Comparison of ENCODE assay signal across 9 mouse cellular contexts in genomic region chr9:26760081-26760480, GRCm38 (mm10). TPM values are rescaled to one million over a fixed set of nuclear protein-coding genes. Genes with fewer than 3 reads are reported as not detected.
DNase-seq lines count a peak whose midpoint lies in the region; ATAC-seq and TF ChIP-seq lines count a peak whose summit lies in the region.
"Had no signal": no experiment of that assay in that cellular context is flagged by ENCODE, and none has a peak within 500 bp of the region (broad histone marks: within the 10 kb centered on the region; RNA-seq: fewer than 3 reads in every experiment).

No protein-coding gene starts in this region.

- no peaks in the 10 kb centered on the region for H3K36me3 ChIP-seq in heart, embryonic 10.5 days
- peaks cover 41% of the 10 kb centered on the region for H3K36me3 ChIP-seq in midbrain, embryonic 14.5 days (ENCODE audit: control insufficient read depth, insufficient read depth, low read length)

- DNase-seq in heart, postnatal 10 days: peak; percentile 26 to 32
- DNase-seq in heart, embryonic 10.5 days (ENCODE audit: low spot score): no peak
- DNase-seq in cerebellum, adult 2 months: peak; percentile 53 to 57
- DNase-seq in forelimb bud, embryonic 11.5 days (ENCODE audit: low read depth, low spot score): peak; percentile 2
- DNase-seq in layer of hippocampus, adult 18-20 months (ENCODE audit: low spot score in 2 of 2): peak; percentile 58 to 86
- peak; percentile 77 for DNase-seq in midbrain, embryonic 14.5 days
- DNase-seq in spleen, postnatal 4 days (ENCODE audit: low spot score in 2 of 2): no peak
- no peak for DNase-seq in urinary bladder, postnatal 14 days (ENCODE audit: low spot score)

- H3K4me2 ChIP-seq in midbrain, embryonic 14.5 days (ENCODE audit: low read length): no peak overlapping the region

- no peak overlapping the region for H3K27ac ChIP-seq in heart, embryonic 10.5 days
- H3K27ac ChIP-seq in cerebellum, adult 2 months (ENCODE audit: insufficient read depth, low read length): no peak overlapping the region
- H3K27ac ChIP-seq in midbrain, embryonic 14.5 days (replicated peaks; ENCODE audit: low read depth, low read length): no peak overlapping the region

- peak; percentile 57; the same call in 1 of the 2 replicates for ATAC-seq in midbrain, embryonic 14.5 days (ENCODE audit: low FRiP score, low TSS enrichment)

- H3K4me1 ChIP-seq in heart, embryonic 10.5 days: no peaks in the 10 kb centered on the region
- H3K4me1 ChIP-seq in cerebellum, adult 2 months (ENCODE audit: control insufficient read depth, insufficient read depth, low read length): peaks cover 2% of the 10 kb centered on the region; the same call in 1 of the 2 replicates
- H3K4me1 ChIP-seq in midbrain, embryonic 14.5 days (ENCODE audit: control insufficient read depth, insufficient read depth, low read length): no peaks in the 10 kb centered on the region

- intact Hi-C loops in heart, postnatal 10 days (cut with DNase I): loop anchor here (5.0 kb wide), 1 partner anchor 1103 kb away; no protein-coding TSS in a partner anchor

- TF ChIP-seq CTCF in cerebellum, adult 2 months (IDR thresholded peaks at IDR 0.05; ENCODE audit: borderline replicate concordance, insufficient read depth, low read depth, low read length): peak; percentile 73; the same call in 1 of the 2 replicates

- no peaks in the 10 kb centered on the region for H3K27me3 ChIP-seq in heart, embryonic 10.5 days (ENCODE audit: insufficient read depth, poor library complexity, severe bottlenecking)
- H3K27me3 ChIP-seq in cerebellum, adult 2 months (ENCODE audit: control insufficient read depth, insufficient read depth, low read length): no peaks in the 10 kb centered on the region
- H3K27me3 ChIP-seq in midbrain, embryonic 14.5 days (ENCODE audit: control insufficient read depth, insufficient read depth, low read length): no peaks in the 10 kb centered on the region

- no peak for TF ChIP-seq POLR2A in cerebellum, adult 2 months (IDR thresholded peaks at IDR 0.05; ENCODE audit: borderline replicate concordance, insufficient read depth, low read length)

- no peak overlapping the region for H3K9ac ChIP-seq in midbrain, embryonic 14.5 days (replicated peaks; ENCODE audit: low read length)

- 26% methylated on average over 9 of the region's 9 CpGs for WGBS in heart, embryonic 10.5 days
- 11% methylated on average over 9 of the region's 9 CpGs for WGBS in cerebellum, adult 2 months
- 33% methylated on average over 9 of the region's 9 CpGs for whole genome bisulfite sequencing in midbrain, embryonic 14.5 days

- H3K9me3 ChIP-seq in heart, embryonic 10.5 days: no peaks in the 10 kb centered on the region
- no peaks in the 10 kb centered on the region for H3K9me3 ChIP-seq in midbrain, embryonic 14.5 days (ENCODE audit: control insufficient read depth, low read length)

- no peak overlapping the region for H3K4me3 ChIP-seq in heart, embryonic 10.5 days
- H3K4me3 ChIP-seq in cerebellum, adult 2 months (replicated peaks; ENCODE audit: insufficient read depth, low read depth, low read length): no peak overlapping the region
- H3K4me3 ChIP-seq in midbrain, embryonic 14.5 days (replicated peaks; ENCODE audit: low read depth, low read length): no peak overlapping the region

RNA-seq across cellular contexts. Expression of gene B3gat1, which starts 26.6 kb away (rescaled TPM):
- total RNA-seq in heart, postnatal 10 days (2021): not detected
- not detected in 2 replicates for polyA plus RNA-seq in heart, embryonic 10.5 days (2016; fragmentation: Nextera tagmentation; extraction: Ambion mirVana)
- polyA plus RNA-seq in cerebellum, adult 2 months (2012; rRNA removed): 76.0 and 81.2 TPM in 2 replicates
- 100 to 1,000 TPM; 234 to 262 TPM for total RNA-seq in layer of hippocampus, adult 18-20 months (2021)
- 46.6 and 49.6 TPM in 2 replicates for polyA plus RNA-seq in midbrain, embryonic 14.5 days (2014; fragmentation: Nextera tagmentation; extraction: Ambion mirVana)
- polyA plus RNA-seq: liver, embryonic 16.5 days had no signal

RNA-seq across cellular contexts. Expression of gene Glb1l2, which starts 46.2 kb away (rescaled TPM):
- total RNA-seq in heart, postnatal 10 days (2021): 1 to 10 TPM in 1 of 2 experiments, under 1 TPM in 1; 0.67 to 1.9 TPM
- polyA plus RNA-seq in heart, embryonic 10.5 days (2016; fragmentation: Nextera tagmentation; extraction: Ambion mirVana): 1.2 TPM in 2 replicates
- 0.64 and 1.2 TPM in 2 replicates for polyA plus RNA-seq in cerebellum, adult 2 months (2012; rRNA removed)
- total RNA-seq in layer of hippocampus, adult 18-20 months (2021): under 1 TPM; 0.23 to 0.47 TPM
- polyA plus RNA-seq in midbrain, embryonic 14.5 days (2014; fragmentation: Nextera tagmentation; extraction: Ambion mirVana): 1.4 and 2.1 TPM in 2 replicates

Comparison
In these comparisons a context has a peak if more than half of its experiments do, and no peak if none do; other contexts are left out.
1. DNase-seq: peak in heart, postnatal 10 days (2 of 2), cerebellum, adult 2 months (2 of 2), forelimb bud, embryonic 11.5 days (single experiment), layer of hippocampus, adult 18-20 months (2 of 2) and midbrain, embryonic 14.5 days (single experiment); none in heart, embryonic 10.5 days (single experiment), spleen, postnatal 4 days (0 of 2) and urinary bladder, postnatal 14 days (single experiment).
2. RNA of gene B3gat1, which starts 26.6 kb away (polyA plus RNA-seq): 76.0 to 81.2 TPM in cerebellum, adult 2 months and 46.6 to 49.6 TPM in midbrain, embryonic 14.5 days; not detected in heart, embryonic 10.5 days; every median in the first group is over 10 times any median in the second.